Mouse (Mus musculus): Measurements from ENCODE around the gene Slc39a11.

DNA sequence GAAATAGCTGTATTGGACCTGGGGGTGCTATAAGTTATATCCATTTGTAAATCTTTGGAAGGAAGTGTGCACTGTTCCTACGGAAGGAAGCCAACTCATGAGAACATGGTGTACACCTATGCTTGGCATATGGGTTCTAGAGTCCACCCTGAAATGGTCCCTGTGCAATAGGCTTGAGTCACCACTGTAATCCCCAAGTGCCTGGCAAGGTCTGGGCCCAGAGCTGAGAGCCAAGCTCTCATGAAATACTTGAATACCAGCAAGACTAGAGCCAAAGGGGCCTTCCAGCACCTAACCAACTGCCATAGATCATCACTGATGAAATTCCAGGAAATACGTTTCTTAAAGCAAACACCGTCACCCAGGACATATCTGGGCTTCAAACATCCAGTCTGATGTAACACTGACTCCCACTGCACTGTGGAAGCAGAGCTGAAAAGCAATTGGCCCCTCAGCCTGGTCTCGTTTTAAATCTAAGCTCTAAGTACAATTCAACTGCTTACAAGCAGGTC, 111.4 kb downstream of the Slc39a11 start:
- TF ChIP-seq GATA1 (IDR thresholded peaks at IDR 0.05; ENCODE audit: low read length): no peak
- no peak for TF ChIP-seq TAL1 (IDR thresholded peaks at IDR 0.05; ENCODE audit: low read length)
